Mouse (Mus musculus) kidney, adult 2 months (tissue): ENCODE data around the gene Tns4.

Source experiments
- CTCF ChIP-seq: fragments of 200-500 bp; conservative IDR thresholded peaks from 2 replicates; pipeline ENCODE4 v1.5.1; 2011; ENCODE audit warnings: low read depth, mild to moderate bottlenecking, control low read depth, low read length, moderate library complexity, mixed read lengths; ENCODE audit not compliant: insufficient read depth, insufficient read length
- POLR2A ChIP-seq: fragments of 200-500 bp; IDR thresholded peaks from one replicate; pipeline ENCODE4 v1.6.1; 2011; ENCODE audit warnings: low read depth, low read length, control low read depth

DNA sequence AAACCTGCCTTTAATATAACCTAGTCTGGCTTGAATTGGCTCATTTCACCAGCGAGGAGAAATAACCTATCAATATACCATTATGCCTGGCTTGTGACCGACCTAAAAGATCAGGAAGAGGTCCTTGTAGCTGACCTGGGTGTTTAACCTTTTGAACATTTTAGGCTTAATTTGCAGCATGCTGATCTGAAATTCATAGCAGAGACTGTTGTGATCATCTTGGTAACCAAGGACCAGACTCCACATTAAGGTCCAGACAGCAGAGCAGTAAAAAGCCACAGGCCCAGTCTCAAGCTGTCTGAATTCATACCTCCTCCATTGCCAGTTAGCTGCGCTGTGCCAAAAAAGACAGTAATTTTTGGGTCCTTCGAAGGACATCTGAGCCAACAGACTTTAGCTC is 6.7 kb upstream of the Tns4 start:
- no peak for TF ChIP-seq CTCF
- no peak for TF ChIP-seq POLR2A
